Mouse (Mus musculus): ENCODE data around the gene Rtbdn. TPM values are rescaled to one million over a fixed set of nuclear protein-coding genes. Genes with fewer than 3 reads are reported as not detected.

The Rtbdn gene
- polyA plus RNA-seq, 1 experiment from 2014 or later: 1.5 TPM

- Histone ChIP-seq H3K36me3 (peaks cover 47% of the 10 kb centered on the region), H3K27ac (no peak overlapping the region), H3K9me3 (replicated peaks) (no peaks in the 10 kb centered on the region), H3K4me1 (peaks cover 13% of the 10 kb centered on the region), H3K9ac (peak overlapping the region; percentile 45), H3K27me3 (peaks cover 60% of the 10 kb centered on the region), H3K4me3 (peak overlapping the region; percentile 36), H3K4me2 (replicated peaks) (peak overlapping the region; percentile 64)
- peak; percentile 79 for ATAC-seq (ENCODE audit: low FRiP score)
- 3% methylated on average over 51 of the region's 52 CpGs for WGBS
Observed at GRCm38 (mm10) chr8:84928456-84929306, 18.1 kb upstream of the Rtbdn start.

- Histone ChIP-seq H3K9me3 (replicated peaks) (no peaks in the 10 kb centered on the region), H3K4me2 (replicated peaks) (no peak overlapping the region), H3K4me3 (no peak overlapping the region), H3K27me3 (peaks cover 67% of the 10 kb centered on the region), H3K4me1 (peaks cover 32% of the 10 kb centered on the region), H3K36me3 (peaks cover 33% of the 10 kb centered on the region), H3K27ac (no peak overlapping the region), H3K9ac (no peak overlapping the region)
- no peak for ATAC-seq (ENCODE audit: low FRiP score)
- 88% methylated on average over 13 of the region's 13 CpGs for WGBS
Observed at GRCm38 (mm10) chr8:84930582-84930981, 16.2 kb upstream of the Rtbdn start.

GRCm38 (mm10) chr8:84933767-84934559 is 12.8 kb upstream of the Rtbdn start:
- peak overlapping the region; percentile 70 for H3K4me3 ChIP-seq
- H3K27ac ChIP-seq: no peak overlapping the region
- peak overlapping the region; percentile 14 for H3K9ac ChIP-seq
- peaks cover 37% of the 10 kb centered on the region for H3K4me1 ChIP-seq
- ATAC-seq (ENCODE audit: low FRiP score): no peak
- peaks cover 15% of the 10 kb centered on the region; the same call in 1 of the 2 replicates for H3K36me3 ChIP-seq
- 78% methylated on average over 16 of the region's 16 CpGs for WGBS
- peaks cover 76% of the 10 kb centered on the region for H3K27me3 ChIP-seq
- peak overlapping the region; percentile 65 for H3K4me2 ChIP-seq (replicated peaks)
- no peaks in the 10 kb centered on the region for H3K9me3 ChIP-seq (replicated peaks)

GRCm38 (mm10) chr8:84934860-84935259 is 11.9 kb upstream of the Rtbdn start:
- Histone ChIP-seq H3K9me3 (replicated peaks) (no peaks in the 10 kb centered on the region), H3K27me3 (peaks cover 68% of the 10 kb centered on the region), H3K4me1 (peaks cover 31% of the 10 kb centered on the region), H3K4me2 (replicated peaks) (peak overlapping the region; percentile 65), H3K4me3 (peak overlapping the region; percentile 70), H3K27ac (peak overlapping the region; percentile 53), H3K36me3 (peaks cover 15% of the 10 kb centered on the region; the same call in 1 of the 2 replicates), H3K9ac (peak overlapping the region; percentile 89)
- peak; percentile 61 for ATAC-seq (ENCODE audit: low FRiP score)
- 2% methylated on average over 15 of the region's 15 CpGs for WGBS

- peak overlapping the region; percentile 89; the same call in 1 of the 2 replicates for H3K9ac ChIP-seq
- ATAC-seq (ENCODE audit: low FRiP score): peak; percentile 29; the same call in 1 of the 2 replicates
- peak overlapping the region; percentile 70 for H3K4me3 ChIP-seq
- peaks cover 31% of the 10 kb centered on the region for H3K4me1 ChIP-seq
- peaks cover 13% of the 10 kb centered on the region; the same call in 1 of the 2 replicates for H3K36me3 ChIP-seq
- 8% methylated on average over 14 of the region's 14 CpGs for WGBS
- no peaks in the 10 kb centered on the region for H3K9me3 ChIP-seq (replicated peaks)
- H3K27me3 ChIP-seq: peaks cover 65% of the 10 kb centered on the region
- peak overlapping the region; percentile 65 for H3K4me2 ChIP-seq (replicated peaks)
- H3K27ac ChIP-seq: peak overlapping the region; percentile 53
Observed at GRCm38 (mm10) chr8:84935489-84935888, 11.3 kb upstream of the Rtbdn start.

GRCm38 (mm10) chr8:84936041-84936961 is 10.5 kb upstream of the Rtbdn start:
- Histone ChIP-seq H3K9ac (peak overlapping the region; percentile 89), H3K36me3 (peaks cover 8% of the 10 kb centered on the region; the same call in 1 of the 2 replicates), H3K27me3 (peaks cover 67% of the 10 kb centered on the region), H3K27ac (peak overlapping the region; percentile 96), H3K4me3 (peak overlapping the region; percentile 70), H3K9me3 (replicated peaks) (no peaks in the 10 kb centered on the region), H3K4me2 (replicated peaks) (peak overlapping the region; percentile 65), H3K4me1 (peaks cover 31% of the 10 kb centered on the region)
- WGBS: 16% methylated on average over 23 of the region's 23 CpGs
- peak; percentile 53 for ATAC-seq (ENCODE audit: low FRiP score)

GRCm38 (mm10) chr8:84936962-84937546 is 9.7 kb upstream of the Rtbdn start, which contains the start of gene Mast1:
Gene Mast1, minus strand, starts transcription at chr8:84937359.
- Histone ChIP-seq H3K27me3 (peaks cover 62% of the 10 kb centered on the region), H3K36me3 (peaks cover 2% of the 10 kb centered on the region; the same call in 1 of the 2 replicates), H3K27ac (peak within 1 kb of the TSS; percentile 96), H3K9me3 (replicated peaks) (no peaks in the 10 kb centered on the region), H3K4me2 (replicated peaks) (peak within 1 kb of the TSS; percentile 65), H3K4me1 (peaks cover 31% of the 10 kb centered on the region), H3K9ac (peak within 1 kb of the TSS; percentile 89), H3K4me3 (peak within 1 kb of the TSS; percentile 70)
- under 1% methylated on average over 49 of the region's 50 CpGs for WGBS
- ATAC-seq (ENCODE audit: low FRiP score): peak; percentile 72

- Histone ChIP-seq H3K4me1 (peaks cover 31% of the 10 kb centered on the region), H3K9ac (peak overlapping the region; percentile 89; the same call in 1 of the 2 replicates), H3K36me3 (no peaks in the 10 kb centered on the region), H3K27ac (peak overlapping the region; percentile 96; the same call in 1 of the 2 replicates), H3K4me2 (replicated peaks) (peak overlapping the region; percentile 65), H3K27me3 (peaks cover 58% of the 10 kb centered on the region), H3K4me3 (peak overlapping the region; percentile 70), H3K9me3 (replicated peaks) (no peaks in the 10 kb centered on the region)
- no peak for ATAC-seq (ENCODE audit: low FRiP score)
- WGBS: 66% methylated on average over 13 of the region's 13 CpGs
Observed at GRCm38 (mm10) chr8:84937620-84938485, 8.9 kb upstream of the Rtbdn start.

- no peak overlapping the region for H3K9ac ChIP-seq
- H3K27me3 ChIP-seq: peaks cover 68% of the 10 kb centered on the region
- no peaks in the 10 kb centered on the region for H3K36me3 ChIP-seq
Observed at GRCm38 (mm10) chr8:84943699-84944098, 3.1 kb upstream of the Rtbdn start.

GRCm38 (mm10) chr8:84944478-84945160 is 2.2 kb upstream of the Rtbdn start:
- Histone ChIP-seq H3K27me3 (peaks cover 73% of the 10 kb centered on the region), H3K9ac (no peak overlapping the region)

More at GRCm38 (mm10) chr8:84943699-84944098, 3.1 kb upstream of the Rtbdn start:
- 24% methylated on average over 4 of the region's 4 CpGs for WGBS
- peaks cover 27% of the 10 kb centered on the region for H3K4me1 ChIP-seq
- no peak overlapping the region for H3K4me2 ChIP-seq (replicated peaks)
- no peak overlapping the region for H3K27ac ChIP-seq
- H3K4me3 ChIP-seq: no peak overlapping the region
- no peak for ATAC-seq (ENCODE audit: low FRiP score)
- no peaks in the 10 kb centered on the region for H3K9me3 ChIP-seq (replicated peaks)

More at GRCm38 (mm10) chr8:84944478-84945160, 2.2 kb upstream of the Rtbdn start:
- H3K27ac ChIP-seq: no peak overlapping the region
- no peaks in the 10 kb centered on the region for H3K9me3 ChIP-seq (replicated peaks)
- H3K4me1 ChIP-seq: peaks cover 27% of the 10 kb centered on the region
- no peaks in the 10 kb centered on the region for H3K36me3 ChIP-seq
- H3K4me3 ChIP-seq: peak overlapping the region; percentile 51
- peak overlapping the region; percentile 67 for H3K4me2 ChIP-seq (replicated peaks)
- WGBS: 4% methylated on average over 26 of the region's 26 CpGs
- ATAC-seq (ENCODE audit: low FRiP score): peak; percentile 45; the same call in 1 of the 2 replicates

Data from hindbrain, embryonic 12.5 days (tissue).